Mouse (Mus musculus): ENCODE results near the gene Dennd1b.
A peak's percentile ranks its signal among the peaks of the same experiment; 100 is the strongest.

Dennd1b gene

DNA sequence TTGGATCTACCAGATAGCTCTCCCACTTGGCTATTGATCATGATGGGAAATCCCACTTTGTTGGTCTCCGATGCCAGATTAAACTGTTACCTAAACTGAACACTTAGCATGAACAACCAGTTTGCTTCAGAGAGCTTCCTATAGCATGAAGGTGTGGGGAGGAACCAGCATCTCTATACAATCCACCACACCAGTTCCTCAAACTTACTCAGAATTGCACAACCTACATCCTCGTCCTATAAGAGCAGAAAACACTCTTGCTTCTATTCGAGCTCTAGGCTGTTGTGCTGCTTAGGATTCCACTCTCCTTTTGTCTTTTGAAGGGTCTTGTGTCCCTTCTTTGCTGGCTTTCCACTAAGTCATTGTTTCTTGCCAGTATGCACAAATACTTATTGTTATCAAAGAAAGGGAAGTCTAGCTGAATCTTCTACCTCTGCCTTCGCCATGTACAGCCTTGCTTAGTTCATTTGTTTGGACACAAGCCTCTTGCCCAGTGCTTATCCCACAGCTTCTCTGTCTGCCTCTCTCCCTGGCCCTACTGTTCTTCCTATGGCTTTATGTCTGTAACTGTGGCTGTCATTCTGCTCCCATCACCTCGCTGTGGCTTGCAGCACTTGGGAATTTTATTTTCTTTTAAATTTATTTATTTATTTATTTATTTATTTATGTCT, 52.0 kb downstream of the Dennd1b start:
- DNase-seq (ENCODE audit: low spot score) = no peak

DNA sequence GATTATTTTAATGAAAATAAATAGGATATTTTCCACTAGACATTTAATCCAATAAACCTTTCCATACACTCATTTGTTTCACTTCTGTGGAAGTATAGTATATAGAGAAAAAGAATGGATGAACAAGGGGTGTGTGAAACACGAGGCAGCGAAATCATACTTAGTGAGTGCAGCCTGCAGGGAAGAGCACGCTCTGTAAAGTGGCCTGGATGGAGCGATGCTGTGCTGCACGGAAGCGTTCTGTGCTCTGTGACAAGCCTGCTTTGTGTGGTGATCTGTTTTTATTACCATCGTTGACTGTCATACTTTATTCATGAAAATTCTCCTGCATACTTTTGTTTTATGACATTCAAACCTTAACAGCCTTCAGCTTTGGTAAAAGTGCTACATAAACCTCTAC, 58.1 kb downstream of the Dennd1b start:
- no peak for DNase-seq (ENCODE audit: low spot score)

DNA sequence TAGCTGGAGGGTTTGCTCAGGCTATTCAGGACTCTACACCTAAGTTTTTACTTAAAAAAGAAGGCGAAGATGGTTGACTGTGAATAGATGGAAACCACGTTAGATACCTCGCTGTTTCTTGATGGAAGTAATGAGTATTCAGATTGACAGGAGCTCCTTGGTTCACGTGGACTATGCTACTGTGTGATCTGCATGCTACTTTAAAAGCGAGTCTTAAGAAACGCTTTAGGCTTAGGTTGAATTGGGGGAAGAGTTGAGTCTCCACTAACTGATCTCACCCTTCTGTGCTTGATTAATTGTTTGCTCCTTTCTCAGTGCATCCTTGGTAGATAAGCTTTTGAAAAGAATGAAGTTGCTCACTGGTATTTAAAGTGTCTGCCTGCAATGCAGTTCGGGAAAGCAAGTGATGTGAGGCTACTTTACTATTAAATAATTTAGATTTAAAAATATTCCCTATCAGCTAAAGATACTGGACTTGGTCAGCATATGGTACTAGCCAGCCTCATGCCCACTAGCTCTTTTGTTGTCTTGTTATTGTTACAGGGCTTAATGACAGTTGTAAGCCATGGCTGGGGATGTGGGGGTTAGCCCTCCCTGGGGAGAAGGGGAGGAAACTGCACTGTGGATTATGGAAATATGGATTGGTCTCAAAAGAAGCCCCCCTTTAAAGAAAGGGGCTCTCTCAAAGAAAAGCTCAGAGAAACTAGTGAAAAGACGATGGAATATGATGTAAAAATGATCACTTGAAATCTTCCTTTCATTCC, 62.8 kb downstream of the Dennd1b start:
- DNase-seq (ENCODE audit: low spot score) = no peak

DNA sequence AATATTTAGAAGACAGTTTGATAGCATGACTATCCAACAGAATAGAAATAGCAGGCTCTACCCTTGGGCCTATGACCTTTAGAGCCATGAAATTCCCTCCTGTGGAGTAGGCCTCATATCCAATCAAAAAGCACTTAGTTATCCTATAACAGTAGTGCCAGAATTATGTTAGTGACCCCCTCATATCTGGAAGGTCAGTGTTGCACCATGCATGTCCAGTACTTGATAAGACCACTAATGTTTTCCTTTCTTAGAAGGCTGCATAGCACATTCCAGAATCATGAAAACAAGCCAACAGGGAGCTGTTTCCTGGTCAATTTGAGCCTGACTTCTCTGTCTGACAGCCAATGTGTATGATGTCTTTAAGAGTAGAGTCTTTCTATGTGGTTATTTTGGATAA, 66.3 kb downstream of the Dennd1b start:
- DNase-seq (ENCODE audit: low spot score) = no peak

DNA sequence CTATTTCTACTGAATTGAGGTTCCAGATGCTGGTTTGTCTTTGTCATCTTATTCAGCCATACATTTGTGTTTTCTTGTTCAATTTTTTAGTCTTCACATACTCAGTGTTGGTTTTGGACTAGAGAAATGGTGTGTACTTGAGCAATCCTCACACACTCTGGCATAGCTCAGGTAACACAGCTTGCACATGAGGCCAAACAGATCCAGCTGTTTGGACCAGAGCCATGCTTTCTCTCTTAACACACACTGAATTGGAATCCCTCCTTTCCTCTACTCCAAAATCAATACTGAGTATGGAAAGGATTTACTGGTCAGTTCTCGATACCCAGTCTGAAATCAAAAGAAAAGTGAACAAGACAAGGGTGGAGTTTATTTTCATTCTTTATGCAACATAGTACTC, 69.2 kb downstream of the Dennd1b start:
- no peak for DNase-seq (ENCODE audit: low spot score)

DNA sequence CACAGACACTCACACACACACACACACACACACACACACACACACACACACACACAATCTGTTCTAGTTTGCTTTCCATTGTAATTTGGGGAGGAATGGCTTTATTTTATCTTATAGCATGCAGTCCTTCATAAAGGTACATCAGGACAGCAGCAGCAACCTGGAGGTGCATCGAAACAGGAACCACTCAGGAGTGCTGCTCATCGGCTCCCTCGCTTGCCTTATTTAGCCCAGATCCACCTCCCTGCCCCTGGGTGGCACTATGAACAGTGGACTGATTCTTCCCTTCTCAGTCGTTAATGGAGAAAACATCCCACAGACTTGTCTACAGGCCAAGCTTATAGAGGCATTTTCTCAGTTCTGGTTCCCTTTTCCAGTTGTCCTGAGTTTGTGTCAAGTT, 71.9 kb downstream of the Dennd1b start:
- no peak for DNase-seq (ENCODE audit: low spot score)

DNA sequence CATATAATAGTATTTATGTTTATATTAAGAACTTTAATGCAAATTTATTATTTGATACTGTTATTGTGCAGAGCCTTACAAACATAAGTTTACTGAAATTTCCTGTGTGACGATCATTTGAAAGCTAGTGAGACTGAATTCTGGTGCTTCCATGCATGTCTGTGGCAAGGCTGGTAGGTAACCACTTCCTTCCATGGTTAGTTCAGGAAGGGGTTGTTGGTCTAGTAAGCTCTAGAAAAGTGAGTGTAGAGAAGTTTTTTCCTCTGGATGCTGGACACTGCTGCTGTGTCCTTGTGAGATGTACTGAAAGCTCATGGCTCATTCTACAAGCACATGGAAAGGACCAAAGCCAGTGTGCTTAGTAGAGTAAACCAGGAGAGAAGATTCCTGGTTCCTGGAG, 73.1 kb downstream of the Dennd1b start:
- DNase-seq (ENCODE audit: low spot score) = peak; percentile 15

DNA sequence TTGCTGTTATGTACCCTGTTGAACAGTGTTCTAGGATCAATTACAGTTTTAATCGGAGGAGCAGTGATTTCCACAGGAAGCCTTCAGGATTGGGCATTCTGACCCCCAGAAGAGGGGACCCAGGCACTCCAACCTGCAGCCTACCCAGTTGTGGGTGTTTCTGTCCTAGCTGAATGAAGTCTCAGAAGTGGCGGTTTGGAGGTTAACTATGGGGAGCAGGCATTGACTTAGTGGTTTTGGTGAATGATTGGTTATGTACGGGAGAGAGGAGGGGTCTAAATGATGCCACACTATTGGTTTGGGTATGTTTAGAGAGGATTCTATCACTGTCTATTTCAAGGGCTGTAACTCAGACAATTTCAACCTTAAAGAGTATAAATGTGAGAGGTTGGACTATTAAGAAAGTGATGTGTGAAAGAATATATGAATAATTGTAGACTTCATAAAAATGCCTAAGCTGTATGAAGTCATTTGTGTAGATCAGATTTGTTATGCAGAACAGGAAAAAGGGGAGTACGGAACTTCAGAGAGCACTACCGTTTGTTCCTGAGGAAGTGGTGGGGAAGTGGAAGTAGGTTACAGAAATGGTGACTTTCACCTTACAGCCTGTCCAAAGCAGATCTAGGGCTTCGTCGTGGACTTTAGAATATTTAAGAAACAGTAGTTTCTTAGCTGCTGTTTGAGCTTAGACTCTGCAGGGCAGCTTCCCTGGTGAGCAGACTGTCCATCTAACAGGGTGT, 73.7 kb downstream of the Dennd1b start:
- peak; percentile 5 for DNase-seq (ENCODE audit: low spot score)

DNA sequence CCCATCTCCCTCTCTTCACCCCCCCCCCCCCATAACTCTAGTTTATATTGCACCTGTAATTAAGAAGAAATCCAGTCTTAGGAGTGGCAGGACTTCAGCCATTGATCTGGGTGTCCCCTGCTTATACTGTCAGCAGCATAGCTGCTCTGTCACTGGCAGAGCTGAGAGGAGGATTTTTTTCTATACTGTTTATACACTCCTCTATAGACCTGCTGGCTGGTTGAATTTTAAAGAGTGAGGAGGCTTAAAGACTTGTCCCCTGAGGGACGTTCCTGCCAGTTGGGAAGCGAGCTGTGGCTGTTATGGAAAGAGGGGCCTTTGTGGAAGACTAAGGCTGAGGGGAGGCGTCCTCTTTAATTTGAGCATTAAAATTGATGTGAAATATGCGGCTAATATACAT, 74.8 kb downstream of the Dennd1b start:
- DNase-seq (ENCODE audit: low spot score) = no peak

DNA sequence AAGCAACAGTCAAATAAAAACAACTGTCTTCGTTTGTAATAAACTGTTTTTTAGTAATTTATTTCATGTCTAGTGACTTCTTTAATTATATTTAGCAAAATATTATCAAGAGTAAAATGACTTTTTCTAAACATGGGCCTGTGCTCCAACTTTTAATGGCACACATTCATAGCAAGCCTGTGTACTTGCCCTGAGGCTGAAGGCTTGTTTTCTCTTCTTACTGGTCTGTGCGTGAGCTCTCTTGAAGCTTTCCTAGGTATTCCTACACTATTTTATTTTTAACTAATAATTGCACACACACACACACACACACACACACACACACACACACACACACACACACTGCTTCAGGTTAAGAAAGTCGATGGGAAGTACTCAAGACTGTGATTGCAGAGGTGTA, 75.4 kb downstream of the Dennd1b start:
- no peak for DNase-seq (ENCODE audit: low spot score)

DNA sequence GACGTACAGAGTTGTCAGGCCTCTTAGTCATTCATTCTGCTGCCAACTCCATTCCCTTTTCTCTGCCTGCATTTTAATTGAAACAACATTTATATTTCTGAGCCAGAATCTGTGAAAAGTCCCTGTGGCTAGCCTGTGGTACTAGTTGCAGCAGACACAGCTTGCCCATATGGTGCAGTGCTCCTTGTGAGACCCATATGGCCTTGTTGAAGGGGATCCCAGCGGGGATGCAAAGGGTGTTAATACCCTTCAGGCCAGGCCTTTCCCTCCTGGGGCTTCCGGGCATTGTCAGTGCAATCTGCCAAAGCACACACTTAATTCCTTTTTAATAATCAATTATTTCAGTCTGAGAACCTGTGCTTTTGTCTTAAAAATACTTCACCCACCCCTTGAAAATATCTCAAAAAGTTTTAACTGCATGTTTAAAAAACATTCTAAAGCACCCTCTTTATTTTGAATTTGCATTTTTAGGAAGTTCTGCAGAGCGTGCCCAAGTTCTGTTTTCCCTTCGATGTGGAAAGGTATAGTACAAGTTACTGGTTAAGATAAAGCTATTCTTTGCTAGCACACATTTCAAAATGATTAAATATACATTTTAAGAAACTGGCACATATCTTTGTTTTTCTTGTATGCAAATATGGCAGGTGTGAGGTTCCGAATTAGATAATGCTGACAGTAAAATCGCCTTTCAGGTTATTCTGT, 76.4 kb downstream of the Dennd1b start:
- DNase-seq (ENCODE audit: low spot score) = no peak

DNA sequence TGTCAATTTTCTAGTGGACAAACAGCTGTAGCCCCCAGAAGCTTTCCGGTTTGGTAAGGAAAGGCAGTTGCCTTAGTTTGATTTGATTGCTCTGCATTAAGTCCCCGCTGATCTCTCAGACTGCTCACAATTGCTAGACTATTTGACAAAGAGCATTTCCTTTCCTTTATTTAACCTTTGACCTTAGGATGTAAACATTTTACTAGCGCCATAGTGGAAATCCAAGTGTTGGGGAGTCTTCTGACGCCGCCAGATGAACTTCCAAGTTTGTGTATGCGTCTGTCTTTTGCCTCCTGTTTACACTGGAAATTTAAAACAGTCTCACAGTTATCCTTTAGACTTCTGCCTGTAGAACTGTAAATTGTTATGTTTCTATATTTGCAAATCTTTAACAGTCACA, 85.8 kb downstream of the Dennd1b start:
- no peak for DNase-seq (ENCODE audit: low spot score)

DNA sequence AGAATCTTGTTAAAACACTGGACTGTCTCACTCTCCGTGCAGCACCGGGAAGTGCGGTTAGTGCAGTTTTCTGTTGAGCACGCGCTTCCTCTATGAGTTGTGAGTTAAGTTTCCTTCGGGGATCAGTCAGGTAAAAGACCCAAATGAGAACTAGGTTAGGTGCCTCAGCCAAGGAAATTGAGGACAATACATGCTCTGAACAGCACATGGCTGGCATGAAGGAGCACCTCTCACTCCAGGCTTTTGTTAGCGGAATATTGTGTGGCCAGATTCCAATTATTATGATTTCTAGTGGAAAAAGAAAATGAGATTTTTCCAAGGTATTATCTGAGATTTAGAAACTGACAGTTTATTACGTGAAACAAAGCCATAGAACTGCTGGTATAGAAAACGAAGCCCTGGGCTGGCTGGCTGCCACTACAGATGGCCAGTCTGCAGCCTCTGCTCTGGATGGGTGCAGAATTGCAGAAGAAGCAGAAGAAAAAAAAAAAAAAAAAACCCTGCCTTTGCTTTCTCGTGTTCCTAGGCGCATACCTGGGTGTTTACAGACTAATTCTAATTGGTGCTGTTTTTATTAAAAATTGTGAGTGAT, 86.7 kb downstream of the Dennd1b start:
- no peak for DNase-seq (ENCODE audit: low spot score)

DNA sequence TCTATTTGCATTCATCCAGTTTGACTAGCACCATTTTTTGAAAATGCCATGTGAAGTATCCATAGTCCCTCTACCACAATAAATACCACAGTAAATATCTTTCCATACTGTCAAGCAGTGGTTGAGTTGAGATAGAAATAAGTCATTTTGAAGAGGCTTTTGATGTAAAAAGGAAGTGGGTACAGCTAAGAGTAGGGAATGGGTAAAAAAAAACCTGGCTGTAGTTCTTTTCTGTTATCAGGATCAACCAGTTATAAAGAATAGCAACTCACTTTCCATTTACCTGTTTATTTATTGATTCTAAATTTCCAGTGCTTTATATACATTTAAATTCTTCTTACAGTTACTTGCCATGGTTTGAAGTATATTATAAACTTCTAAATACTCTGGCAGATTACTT, 89.8 kb downstream of the Dennd1b start:
- DNase-seq (ENCODE audit: low spot score) = no peak

DNA sequence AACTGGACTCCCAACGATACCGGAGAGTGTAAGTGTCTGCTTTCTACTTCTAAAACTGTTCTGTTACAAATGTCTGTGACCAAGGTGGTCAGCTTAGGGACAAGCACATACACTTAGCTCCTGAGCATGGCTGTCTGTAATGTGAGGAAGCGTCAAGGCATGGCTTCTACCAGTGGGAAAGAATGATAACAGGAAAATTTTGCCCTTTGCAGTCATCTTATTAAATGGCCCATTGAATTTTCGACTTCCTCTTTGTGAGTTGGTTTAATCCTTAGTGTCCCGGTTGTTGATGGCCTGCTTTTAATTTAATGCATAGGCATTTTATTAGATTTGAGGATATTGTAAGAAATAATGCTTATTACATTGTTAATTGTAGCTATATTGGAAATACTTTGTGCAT, 97.1 kb downstream of the Dennd1b start:
- no peak for DNase-seq (ENCODE audit: low spot score)

DNA sequence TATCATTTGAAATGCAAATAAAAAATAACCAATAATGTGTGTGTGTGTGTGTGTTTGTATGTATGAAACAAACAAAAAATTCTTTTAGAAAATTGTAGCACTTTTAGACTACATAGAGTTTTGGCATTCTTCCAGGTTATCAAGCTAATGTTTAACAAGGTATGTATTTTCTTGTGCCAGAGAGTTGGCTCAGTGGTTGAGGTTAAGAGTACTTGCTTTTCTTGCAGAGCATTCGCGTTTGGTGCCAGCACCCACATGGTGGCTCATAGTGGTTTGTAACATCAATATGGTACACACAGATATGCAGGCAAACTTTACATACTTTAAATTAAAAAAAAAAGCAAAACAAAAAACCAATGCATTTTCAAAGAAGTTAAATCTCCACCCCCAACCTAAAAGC, 101.5 kb downstream of the Dennd1b start:
- no peak for DNase-seq (ENCODE audit: low spot score)

DNA sequence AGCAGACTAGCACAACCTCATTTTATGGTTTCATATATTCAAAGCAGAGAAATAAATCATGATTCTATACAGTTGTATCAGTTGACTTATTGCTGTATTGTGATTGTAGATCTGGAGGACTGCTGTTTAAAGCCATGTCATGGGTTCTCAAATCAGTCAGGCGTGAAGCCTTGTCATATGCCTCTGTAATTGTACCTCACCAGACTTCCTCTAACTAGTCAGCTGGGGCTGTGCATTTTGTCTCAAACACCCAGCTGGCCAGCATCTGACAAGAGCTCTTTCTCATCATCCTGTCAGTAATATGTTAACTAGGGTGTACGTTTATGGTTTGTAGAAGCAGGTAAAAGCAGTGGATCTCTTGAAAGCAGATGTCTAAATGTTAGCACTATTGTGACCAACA, 104.0 kb downstream of the Dennd1b start:
- DNase-seq (ENCODE audit: low spot score) = no peak

DNA sequence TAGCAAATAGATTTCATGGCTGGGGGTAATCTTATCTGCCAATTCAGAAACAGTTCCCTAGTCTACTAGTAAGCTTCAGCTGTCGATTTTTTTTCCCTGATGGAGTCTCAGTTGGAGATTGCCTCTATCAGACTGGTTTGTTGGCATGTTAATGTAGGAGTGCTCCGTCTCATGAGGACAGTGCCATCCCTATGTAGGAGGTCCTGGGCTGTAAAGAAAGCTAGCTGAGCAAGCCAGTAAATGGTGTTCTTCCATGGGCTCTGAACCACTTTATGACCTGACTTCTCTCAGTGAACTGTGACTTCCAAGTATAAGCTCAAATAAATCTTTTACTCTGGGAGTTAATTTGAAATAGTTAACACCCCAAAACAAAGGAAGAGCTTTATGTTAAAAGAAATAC, 107.8 kb downstream of the Dennd1b start:
- DNase-seq (ENCODE audit: low spot score) = no peak

DNA sequence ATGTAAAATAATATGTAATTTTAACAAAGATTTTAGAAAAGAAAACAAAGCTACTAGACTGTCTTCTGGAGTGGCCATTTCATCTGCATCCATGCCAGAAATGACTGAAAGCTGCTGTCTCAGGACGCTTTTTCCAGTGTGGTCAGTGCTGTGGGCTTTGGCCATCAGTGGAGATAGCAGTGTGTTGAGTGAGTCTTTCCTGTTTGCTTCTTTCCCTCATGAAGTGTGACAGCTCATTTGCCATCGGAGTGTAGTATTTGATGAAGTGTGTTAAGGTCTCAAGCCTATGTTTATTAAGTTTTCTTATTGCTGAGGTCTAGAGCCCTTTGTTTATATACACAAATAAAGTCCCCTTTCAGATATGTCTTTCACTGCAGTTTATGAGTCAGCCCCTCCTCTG, 112.4 kb downstream of the Dennd1b start:
- DNase-seq (ENCODE audit: low spot score) = no peak

DNA sequence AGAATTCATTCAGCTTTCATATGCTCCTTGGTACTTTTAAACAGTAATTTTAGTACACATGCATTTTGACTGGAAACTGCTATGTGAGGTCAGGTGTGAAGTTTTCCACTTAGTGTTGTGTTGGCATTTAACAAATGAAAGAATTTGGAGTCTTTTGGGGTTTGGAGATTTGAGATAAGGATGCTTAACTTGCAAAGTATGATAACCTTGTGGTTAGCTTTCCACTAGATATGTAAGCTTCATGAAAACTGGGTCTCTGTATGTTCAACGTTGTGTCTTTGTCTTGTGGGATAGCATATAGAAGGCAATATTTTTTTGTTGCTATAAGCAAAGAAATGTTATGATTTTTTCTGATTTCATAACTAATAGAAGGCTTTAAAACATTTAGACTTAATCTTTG, 114.8 kb downstream of the Dennd1b start:
- no peak for DNase-seq (ENCODE audit: low spot score)

DNA sequence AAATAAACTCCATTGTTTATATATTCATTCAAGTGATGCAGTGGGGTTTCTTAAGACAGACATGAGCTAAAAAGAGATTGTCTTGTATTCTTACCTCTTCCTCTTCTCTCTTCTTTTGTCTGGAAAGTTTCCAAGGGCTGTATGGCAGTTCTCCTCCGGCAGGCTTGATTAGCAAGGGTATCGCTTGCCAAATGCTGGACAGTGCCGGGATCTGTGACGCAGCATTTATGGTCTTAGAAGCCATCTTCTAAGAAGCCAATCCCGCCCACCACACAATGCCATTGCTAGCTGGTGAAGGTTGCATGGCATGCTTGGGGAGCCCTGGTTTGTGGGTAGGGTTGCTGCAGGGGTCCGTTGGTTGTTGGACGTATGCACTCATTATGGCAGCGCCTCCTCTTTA, 115.8 kb downstream of the Dennd1b start:
- no peak for DNase-seq (ENCODE audit: low spot score)

DNA sequence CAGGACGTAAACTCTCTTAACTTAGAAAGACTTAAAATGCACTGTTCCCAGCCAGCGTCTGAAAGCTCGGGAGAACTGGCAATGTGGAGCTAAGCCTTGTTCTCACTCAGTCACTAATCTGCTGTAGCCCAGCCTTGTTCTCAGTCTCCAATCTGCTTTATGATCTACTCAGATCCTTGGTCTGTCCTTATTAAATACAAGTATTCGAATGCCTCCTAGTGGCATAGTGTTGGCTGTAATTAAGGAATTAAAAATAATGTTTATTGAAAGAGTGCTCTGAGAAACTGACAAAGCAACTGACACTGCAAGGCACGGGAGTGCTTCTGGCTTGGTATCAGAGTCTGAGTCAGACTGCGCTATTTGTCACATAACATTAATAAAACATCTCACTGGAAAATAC, 116.3 kb downstream of the Dennd1b start:
- no peak for DNase-seq (ENCODE audit: low spot score)

Data from T-cell, adult 2 months (primary cell).